Mouse (Mus musculus) olfactory bulb, adult 2 months (tissue): ENCODE measurements around the gene Dgke. TPM values are rescaled to one million over a fixed set of nuclear protein-coding genes. Genes with fewer than 3 reads are reported as not detected.

ENCODE experiments used
- H3K27ac ChIP-seq: fragments of 200-500 bp; 2 replicates; pipeline ENCODE4 v1.5.1; 2012; ENCODE audit warnings: low read depth, low read length; ENCODE audit not compliant: insufficient read depth
- H3K4me1 ChIP-seq: fragments of 200-500 bp; 2 replicates; pipeline ENCODE4 v1.6.1; 2012; ENCODE audit warnings: low read length; ENCODE audit not compliant: control insufficient read depth, insufficient read depth
- H3K4me3 ChIP-seq: fragments of 200-500 bp; 2 replicates; pipeline ENCODE4 v1.5.1; 2012; ENCODE audit warnings: mild to moderate bottlenecking, low read depth, low read length, moderate library complexity; ENCODE audit not compliant: insufficient read depth
- CTCF ChIP-seq: fragments of 200-500 bp; IDR thresholded peaks from 2 replicates; pipeline ENCODE4 v1.5.1; 2012; ENCODE audit warnings: low read depth, mild to moderate bottlenecking, low read length, moderate library complexity; ENCODE audit not compliant: insufficient read depth
- POLR2A ChIP-seq: fragments of 200-500 bp; IDR thresholded peaks from 2 replicates; pipeline ENCODE4 v1.6.1; 2012; ENCODE audit warnings: mild to moderate bottlenecking, low read depth, low read length, moderate library complexity; ENCODE audit not compliant: insufficient read depth
- WGBS: fragments of 180-500 bp; shearing (Covaris S2); methylation state at CpG from one replicate; pipeline ENCODE4 v1.1.7; 2018; 5-methylcytosine and 5-hydroxymethylcytosine counted together
- polyA plus RNA-seq: library from polyadenylated mRNA; stranded (reverse); fragments of >200 nt; gene quantifications from 2 replicates; pipeline ENCODE4 v1.2.4, GENCODE M21; 2012; ENCODE audit warnings: low replicate concordance; ENCODE audit not compliant: missing spikeins, insufficient read depth, insufficient read length

Gene Dgke
- polyA plus RNA-seq, 1 experiment = 99.2 TPM

- Histone ChIP-seq H3K4me3 (no peak overlapping the region), H3K4me1 (no peaks in the 10 kb centered on the region; the same call in 1 of the 2 replicates), H3K27ac (no peak overlapping the region)
- no peak for TF ChIP-seq CTCF
- no peak for TF ChIP-seq POLR2A
- 83% methylated on average over 9 of the region's 9 CpGs for WGBS
Measured at GRCm38 (mm10) chr11:89020681-89021305, 45.9 kb downstream of the Dgke start.

GRCm38 (mm10) chr11:89017514-89018182 lies 49.0 kb downstream of the Dgke start:
- TF ChIP-seq POLR2A = no peak
- WGBS = 93% methylated on average over 9 of the region's 9 CpGs
- Histone ChIP-seq H3K4me3 (no peak overlapping the region), H3K4me1 (no peaks in the 10 kb centered on the region; the same call in 1 of the 2 replicates), H3K27ac (no peak overlapping the region)

GRCm38 (mm10) chr11:89012241-89012640 lies 54.4 kb downstream of the Dgke start:
- Histone ChIP-seq H3K4me3 (no peak overlapping the region), H3K27ac (no peak overlapping the region), H3K4me1 (no peaks in the 10 kb centered on the region)
- TF ChIP-seq POLR2A (no peak), CTCF (no peak)
- WGBS = 89% methylated on average over 5 of the region's 5 CpGs

- H3K4me1 ChIP-seq = no peaks in the 10 kb centered on the region
- H3K27ac ChIP-seq = no peak overlapping the region
- TF ChIP-seq POLR2A = no peak
- no peak for TF ChIP-seq CTCF
- 67% methylated on average over 7 of the region's 7 CpGs for WGBS
- no peak overlapping the region for H3K4me3 ChIP-seq
Measured at GRCm38 (mm10) chr11:89009496-89009895, 57.2 kb downstream of the Dgke start.

GRCm38 (mm10) chr11:89009066-89009465 lies 57.6 kb downstream of the Dgke start:
- 95% methylated on average over 9 of the region's 9 CpGs for WGBS
- no peak for TF ChIP-seq CTCF
- no peak for TF ChIP-seq POLR2A
- no peaks in the 10 kb centered on the region for H3K4me1 ChIP-seq
- H3K4me3 ChIP-seq = no peak overlapping the region
- no peak overlapping the region for H3K27ac ChIP-seq

GRCm38 (mm10) chr11:89007582-89007981 lies 59.1 kb downstream of the Dgke start:
- 82% methylated on average over 3 of the region's 3 CpGs for WGBS
- Histone ChIP-seq H3K4me3 (no peak overlapping the region), H3K27ac (no peak overlapping the region), H3K4me1 (no peaks in the 10 kb centered on the region; the same call in 1 of the 2 replicates)
- TF ChIP-seq POLR2A = no peak
- no peak for TF ChIP-seq CTCF

GRCm38 (mm10) chr11:89006404-89006803 lies 60.2 kb downstream of the Dgke start:
- Histone ChIP-seq H3K4me3 (no peak overlapping the region), H3K4me1 (no peaks in the 10 kb centered on the region; the same call in 1 of the 2 replicates), H3K27ac (no peak overlapping the region)
- no peak for TF ChIP-seq POLR2A
- TF ChIP-seq CTCF = no peak

GRCm38 (mm10) chr11:89005473-89005872 lies 61.2 kb downstream of the Dgke start:
- Histone ChIP-seq H3K27ac (no peak overlapping the region), H3K4me3 (no peak overlapping the region), H3K4me1 (no peaks in the 10 kb centered on the region; the same call in 1 of the 2 replicates)
- 86% methylated on average over 5 of the region's 5 CpGs for WGBS
- TF ChIP-seq CTCF (no peak), POLR2A (no peak)

GRCm38 (mm10) chr11:89003726-89004125 lies 62.9 kb downstream of the Dgke start:
- TF ChIP-seq CTCF = no peak
- TF ChIP-seq POLR2A = no peak
- Histone ChIP-seq H3K4me3 (no peak overlapping the region), H3K4me1 (no peaks in the 10 kb centered on the region; the same call in 1 of the 2 replicates), H3K27ac (no peak overlapping the region)
- 74% methylated on average over 4 of the region's 4 CpGs for WGBS
